Mouse (Mus musculus) testis, adult 2 months (tissue): ENCODE results near the gene Gm20390.

Experiments used
- CTCF ChIP-seq: fragments of 200-500 bp; IDR thresholded peaks from 2 replicates; pipeline ENCODE4 v1.5.1; 2012; ENCODE audit warnings: low read depth, mild to moderate bottlenecking, inconsistent platforms, low read length, moderate library complexity; ENCODE audit not compliant: control insufficient read depth, insufficient read depth, insufficient replicate concordance
- POLR2A ChIP-seq: fragments of 200-500 bp; IDR thresholded peaks from 2 replicates; pipeline ENCODE4 v1.6.1; 2012; ENCODE audit warnings: low read depth, mild to moderate bottlenecking, inconsistent platforms, low read length, moderate library complexity; ENCODE audit not compliant: control insufficient read depth

GRCm38 (mm10) chr11:93963013-93963412, 5.1 kb downstream of the Gm20390 start:
- TF ChIP-seq POLR2A = no peak
- no peak for TF ChIP-seq CTCF
